Mouse (Mus musculus): ENCODE measurements around the gene Trp53. TPM values are rescaled to one million over a fixed set of nuclear protein-coding genes. Genes with fewer than 3 reads are reported as not detected.

The Trp53 gene
- total and polyA plus RNA-seq, 3 experiments: 76.4 to 212 TPM; not detected in 1

GRCm38 (mm10) chr11:69590622-69591021 lies 10.5 kb downstream of the Trp53 start:
- Histone ChIP-seq H3K27me3 (ENCODE audit: control insufficient read depth in 1 of 2, insufficient read depth in 2 of 2, low read length in 2 of 2) (no peaks in the 10 kb centered on the region), H3K79me2 (ENCODE audit: control insufficient read depth, insufficient read depth, low read length, poor library complexity) (peaks cover 7% of the 10 kb centered on the region), H3K27ac (ENCODE audit: control insufficient read depth, low read depth, low read length) (peak overlapping the region; percentile 68; the same call in 1 of the 2 replicates), H3K4me1 (ENCODE audit: control insufficient read depth in 1 of 2, insufficient read depth in 2 of 2, low read length in 2 of 2) (peaks cover 22 to 49% of the 10 kb centered on the region in 2 experiments), H3K9ac (ENCODE audit: control insufficient read depth, low read depth, low read length, poor library complexity, severe bottlenecking) (no peak overlapping the region), H3K4me3 (ENCODE audit: control insufficient read depth in 1 of 2, insufficient read depth in 1 of 2, low read depth in 2 of 2, low read length in 2 of 2) (no peak overlapping the region), H3K36me3 (ENCODE audit: control insufficient read depth in 1 of 2, insufficient read depth in 2 of 2, low read length in 2 of 2) (peaks cover 24 to 60% of the 10 kb centered on the region in 2 experiments), H3K9me3 (replicated peaks; ENCODE audit: insufficient read depth, low read length) (no peaks in the 10 kb centered on the region)
- TF ChIP-seq MAZ (IDR thresholded peaks at IDR 0.05; ENCODE audit: low read depth, low read length): peak; percentile 51; the same call in 1 of the 2 replicates
- no peak for TF ChIP-seq JUND (IDR thresholded peaks at IDR 0.05; ENCODE audit: low read depth, low read length)
- no peak for TF ChIP-seq KAT2A (conservative IDR thresholded peaks at IDR 0.05; ENCODE audit: low read depth, low read length)
- TF ChIP-seq MYC (IDR thresholded peaks at IDR 0.05; ENCODE audit: low read depth, low read length): no peak
- TF ChIP-seq TCF12 (IDR thresholded peaks at IDR 0.05; ENCODE audit: low read depth, low read length): no peak
- TF ChIP-seq ELF1 (IDR thresholded peaks at IDR 0.05; ENCODE audit: low read depth, low read length): no peak
- 0 out of 2 replicates have a peak, but pooled peaks have one; percentile 23 for TF ChIP-seq ZMIZ1 (IDR thresholded peaks at IDR 0.05; ENCODE audit: low read depth, low read length)
- no peak for TF ChIP-seq MXI1 (IDR thresholded peaks at IDR 0.05; ENCODE audit: low read depth, low read length)
- no peak for TF ChIP-seq RCOR1 (IDR thresholded peaks at IDR 0.05; ENCODE audit: low read depth, low read length)
- no peak for TF ChIP-seq MEF2A (IDR thresholded peaks at IDR 0.05; ENCODE audit: extremely low read depth, insufficient replicate concordance, low read depth, low read length, poor library complexity, severe bottlenecking)
- no peak for TF ChIP-seq CTCF (IDR thresholded peaks at IDR 0.05 in 2 of 3, conservative IDR thresholded peaks at IDR 0.05 in 1 of 3; ENCODE audit: control insufficient read depth in 1 of 3, insufficient read depth in 1 of 3, low read depth in 2 of 3, low read length in 3 of 3, poor library complexity in 1 of 3, severe bottlenecking in 1 of 3)
- TF ChIP-seq EP300 (IDR thresholded peaks at IDR 0.05; ENCODE audit: low read depth in 1 of 2, low read length in 2 of 2): 0 out of 4 replicates have a peak, but pooled peaks of 1 of the 2 experiments have one; percentile 16
- TF ChIP-seq NELFE (IDR thresholded peaks at IDR 0.05; ENCODE audit: low read depth, low read length): no peak
- no peak for TF ChIP-seq USF2 (IDR thresholded peaks at IDR 0.05; ENCODE audit: borderline replicate concordance in 1 of 2, insufficient read depth in 1 of 2, low read depth in 1 of 2, low read length in 2 of 2)
- no peak for TF ChIP-seq NRF1 (IDR thresholded peaks at IDR 0.05; ENCODE audit: insufficient read depth, low read depth, low read length, poor library complexity, severe bottlenecking)
- no peak for TF ChIP-seq CHD1 (IDR thresholded peaks at IDR 0.05; ENCODE audit: low read depth, low read length)
- no peak for TF ChIP-seq MYB (IDR thresholded peaks at IDR 0.05; ENCODE audit: low read depth, low read length)
- no peak for TF ChIP-seq GATA1 (IDR thresholded peaks at IDR 0.05; ENCODE audit: low read depth, low read length)
- TF ChIP-seq ETS1 (IDR thresholded peaks at IDR 0.05; ENCODE audit: low read depth, low read length): no peak
- TF ChIP-seq HCFC1 (IDR thresholded peaks at IDR 0.05; ENCODE audit: low read depth, low read length): no peak
- TF ChIP-seq CHD2 (IDR thresholded peaks at IDR 0.05; ENCODE audit: low read length): no peak
- TF ChIP-seq POLR2AphosphoS5 (IDR thresholded peaks at IDR 0.05; ENCODE audit: borderline replicate concordance, low read depth, low read length): no peak
- TF ChIP-seq POLR2AphosphoS2 (IDR thresholded peaks at IDR 0.05; ENCODE audit: low read length): no peak
- no peak for TF ChIP-seq ZNF384 (IDR thresholded peaks at IDR 0.05; ENCODE audit: low read depth, low read length)
- DNase-seq (ENCODE audit: low read depth, low spot score): no peak

Measured in MEL (cell line).